Mouse (Mus musculus) megakaryocyte, adult 5-6 weeks (primary cell): Measurements from ENCODE around the gene Itpr1. TPM values are rescaled to one million over a fixed set of nuclear protein-coding genes. Genes with fewer than 3 reads are reported as not detected.

Source experiments
- ATAC-seq: 2 replicates; pipeline ENCODE4 v1.8.0; 2016; ENCODE audit warnings: mild to moderate bottlenecking, inconsistent platforms; ENCODE audit not compliant: poor library complexity, severe bottlenecking
- total RNA-seq, 2 experiments: library from RNA; stranded (forward) in 1 of 2; stranded (reverse) in 1 of 2; fragments of 153-499, 151-499 nt in 1 of 2; fragments of 221-1000, 200-1000 nt in 1 of 2; gene quantifications; 2 replicates each; pipeline versions ENCODE4 v1.2.3 to v1.2.4; 2015 to 2017

The Itpr1 gene
- total RNA-seq, 2 experiments from 2014 or later: 55.7 to 127 TPM

- ATAC-seq: peak; percentile 16
Observed at GRCm38 (mm10) chr6:108213481-108214293, 791 bp downstream of the Itpr1 start.

GRCm38 (mm10) chr6:108214294-108214925 lies 1.5 kb downstream of the Itpr1 start:
- peak; percentile 28 for ATAC-seq

GRCm38 (mm10) chr6:108216091-108216490 lies 3.2 kb downstream of the Itpr1 start:
- ATAC-seq: no peak

DNA sequence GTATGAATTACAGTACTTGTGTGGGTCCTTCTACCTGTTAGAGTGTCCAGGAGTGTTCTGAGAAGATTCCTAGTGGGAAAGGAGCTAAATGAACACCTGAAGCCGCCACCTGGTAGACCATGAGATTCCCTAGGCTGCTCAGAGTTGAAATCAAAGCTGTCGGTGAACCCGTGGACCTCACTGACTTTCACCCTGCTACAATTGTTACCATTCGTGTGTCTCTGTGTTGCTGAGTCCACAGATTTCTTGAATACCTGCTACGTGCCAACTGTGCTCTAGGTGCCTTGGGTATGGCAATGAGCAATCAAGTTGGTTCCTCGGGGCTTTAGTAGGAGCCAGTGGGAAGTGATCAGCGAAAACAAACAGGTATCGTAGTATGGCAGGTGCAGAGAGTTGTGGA lies 3.9 kb downstream of the Itpr1 start:
- no peak for ATAC-seq

GRCm38 (mm10) chr6:108217987-108218386 lies 5.1 kb downstream of the Itpr1 start:
- ATAC-seq: no peak

DNA sequence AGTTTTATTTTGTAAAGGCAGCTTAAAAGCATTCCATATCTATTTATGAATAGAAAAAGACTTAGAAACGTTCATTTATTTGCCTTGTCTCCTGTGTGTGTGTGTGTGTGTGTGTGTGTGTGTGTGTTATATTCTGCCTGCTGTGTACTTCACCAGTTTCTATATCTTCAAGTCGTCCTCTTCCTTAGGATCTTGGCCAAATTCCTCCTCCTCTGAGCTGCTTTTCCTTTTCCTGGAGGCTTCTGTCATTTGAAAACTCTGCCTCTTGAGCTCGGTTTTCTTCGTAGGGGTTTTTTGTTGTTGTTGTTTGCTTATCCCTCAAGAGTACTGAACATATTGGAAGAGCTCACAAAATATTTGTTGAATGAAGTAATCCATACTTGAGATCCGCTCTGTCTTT lies 9.5 kb downstream of the Itpr1 start:
- no peak for ATAC-seq

DNA sequence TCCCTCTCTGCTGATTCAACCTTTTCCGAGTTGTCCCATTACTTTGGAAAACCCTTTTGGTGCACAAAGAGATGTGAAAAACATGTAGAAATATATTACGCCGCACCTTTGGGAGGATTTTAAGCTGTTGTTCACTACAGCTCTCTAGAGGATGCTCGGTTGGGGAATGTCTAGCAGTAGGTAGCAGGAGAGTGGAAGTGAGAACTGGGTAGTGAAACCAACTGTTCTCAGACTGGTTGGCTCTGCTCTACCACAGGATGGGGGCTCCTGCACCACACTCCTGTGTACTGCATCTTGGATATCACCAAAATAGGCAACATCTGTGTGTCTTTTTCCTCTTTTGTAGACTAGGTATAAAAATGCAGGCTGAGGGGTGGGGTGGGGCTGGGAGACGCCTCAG lies 10.0 kb downstream of the Itpr1 start:
- peak; percentile 84 for ATAC-seq

- ATAC-seq: no peak
Observed at GRCm38 (mm10) chr6:108224361-108224760, 11.5 kb downstream of the Itpr1 start.

- ATAC-seq: no peak
Observed at GRCm38 (mm10) chr6:108225027-108225426, 12.1 kb downstream of the Itpr1 start.

GRCm38 (mm10) chr6:108226230-108226629 lies 13.3 kb downstream of the Itpr1 start:
- ATAC-seq: no peak

- no peak for ATAC-seq
Observed at GRCm38 (mm10) chr6:108227461-108227860, 14.6 kb downstream of the Itpr1 start.

- ATAC-seq: no peak
Observed at GRCm38 (mm10) chr6:108228048-108228447, 15.2 kb downstream of the Itpr1 start.

DNA sequence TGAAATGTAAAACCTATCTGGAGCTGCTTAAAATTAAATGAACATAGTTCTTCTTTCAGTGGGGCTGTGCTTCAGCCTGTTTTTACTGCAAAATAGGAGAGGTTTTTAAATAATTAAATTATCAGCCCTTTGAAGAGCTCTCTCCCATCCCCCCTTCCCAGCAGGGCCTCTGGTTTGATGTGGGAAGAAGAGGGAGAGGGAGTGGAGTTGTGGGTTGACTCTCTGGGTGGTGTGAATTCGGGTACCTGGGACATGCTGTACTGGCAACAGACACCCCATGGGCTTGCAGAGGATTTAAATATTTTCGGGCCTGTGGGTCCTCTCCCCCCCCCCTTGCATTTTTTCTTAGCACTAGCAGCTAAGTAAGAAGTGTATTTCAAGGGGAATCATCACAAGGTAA lies 15.7 kb downstream of the Itpr1 start:
- no peak for ATAC-seq

- peak; percentile 68 for ATAC-seq
Observed at GRCm38 (mm10) chr6:108230608-108231007, 17.7 kb downstream of the Itpr1 start.

- peak; percentile 52 for ATAC-seq
Observed at GRCm38 (mm10) chr6:108231892-108232710, 19.2 kb downstream of the Itpr1 start.

DNA sequence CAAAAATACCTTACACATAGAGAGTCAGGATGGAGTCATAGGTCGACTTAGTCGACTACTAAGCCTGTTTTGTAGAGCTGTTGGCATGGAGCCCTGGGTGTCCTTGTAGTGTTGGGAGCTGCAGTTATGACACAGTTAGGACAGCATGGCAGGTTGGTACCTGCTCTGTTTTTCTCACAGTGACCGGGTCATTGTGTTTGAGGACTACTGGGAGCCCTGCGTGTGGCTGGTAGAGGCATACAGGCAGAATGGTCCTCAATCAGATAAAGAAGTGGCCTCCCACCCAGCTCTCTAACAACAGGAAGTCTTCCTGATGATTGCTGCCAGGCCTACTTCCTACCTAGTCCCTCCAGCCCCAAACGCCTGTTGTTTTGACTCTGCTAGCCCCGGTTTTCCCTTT lies 20.2 kb downstream of the Itpr1 start:
- no peak for ATAC-seq

- ATAC-seq: no peak
Observed at GRCm38 (mm10) chr6:108234536-108234935, 21.6 kb downstream of the Itpr1 start.

- no peak for ATAC-seq
Observed at GRCm38 (mm10) chr6:108235680-108236123, 22.8 kb downstream of the Itpr1 start.

DNA sequence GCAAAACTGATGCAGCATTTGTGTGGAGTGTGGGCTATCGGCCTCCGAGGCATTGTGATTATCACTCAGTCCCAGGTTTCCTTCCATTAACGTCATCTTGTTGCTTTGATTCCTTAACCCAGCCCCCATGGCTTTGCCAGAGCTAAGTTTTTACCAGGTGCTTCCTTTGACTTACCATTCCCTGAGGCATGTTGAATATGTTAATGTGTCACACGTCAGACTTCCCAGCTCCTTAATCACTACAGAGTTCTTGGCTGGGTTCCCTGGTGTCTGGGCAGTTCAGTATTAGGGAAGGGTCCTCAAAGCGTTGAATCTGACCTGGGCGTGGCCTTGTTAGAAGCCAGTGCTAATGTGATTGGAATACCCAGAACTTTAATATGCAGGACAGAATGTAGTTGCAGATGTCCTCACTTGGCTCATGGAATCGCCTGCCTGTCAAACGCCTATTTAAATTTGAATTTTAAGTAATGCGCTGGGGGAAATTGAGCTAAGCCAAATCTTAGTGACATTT lies 23.6 kb downstream of the Itpr1 start:
- ATAC-seq: no peak

DNA sequence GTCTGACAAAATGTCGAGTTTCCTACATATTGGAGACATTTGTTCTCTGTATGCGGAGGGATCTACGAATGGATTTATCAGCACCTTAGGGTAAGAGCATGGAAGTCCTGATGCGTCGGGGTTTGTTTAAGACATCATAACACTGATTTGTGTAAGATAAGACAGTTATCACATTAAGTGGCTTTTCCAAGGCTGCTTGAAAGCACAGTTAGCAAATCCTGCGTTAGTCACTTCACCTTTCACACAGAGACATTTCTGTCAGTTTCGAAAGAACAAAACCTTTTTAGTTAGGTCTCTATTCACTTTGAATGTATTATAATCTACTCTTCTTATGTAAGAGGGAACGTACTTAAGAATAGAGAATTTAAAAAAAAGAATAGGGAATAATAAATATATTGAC lies 24.1 kb downstream of the Itpr1 start:
- no peak for ATAC-seq

DNA sequence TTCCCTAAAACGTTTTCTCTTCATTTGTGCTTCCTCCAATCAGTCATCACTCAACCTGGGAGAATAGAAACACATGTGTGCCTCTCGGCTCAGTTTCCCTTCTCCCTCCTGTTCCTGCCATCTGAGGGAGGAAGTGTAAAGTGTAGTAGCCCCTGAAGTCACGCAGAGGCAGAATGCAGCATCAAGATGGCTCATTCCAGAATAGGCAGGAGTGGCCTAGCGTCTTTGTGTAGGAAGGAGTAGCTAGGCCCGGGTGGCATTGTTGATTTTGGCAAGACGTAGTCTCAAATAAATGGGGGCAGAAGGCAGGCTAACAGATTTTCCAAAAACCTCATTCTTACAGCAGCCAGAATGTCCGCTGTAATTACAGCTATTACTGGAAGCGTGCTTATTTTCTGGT lies 24.7 kb downstream of the Itpr1 start:
- peak; percentile 49 for ATAC-seq
